Mouse (Mus musculus) kidney, embryonic 16.5 days (tissue): ENCODE results near the gene Paqr5. TPM values are rescaled to one million over a fixed set of nuclear protein-coding genes. Genes with fewer than 3 reads are reported as not detected.

Experiments used
- ATAC-seq: fragments of 200-750 bp; cut with Nextera tagmentation; 2 replicates; pipeline ENCODE4 v1.8.0; 2017; ENCODE audit warnings: moderate TSS enrichment; ENCODE audit not compliant: low FRiP score, low TSS enrichment
- H3K27ac ChIP-seq: fragments of 300-500 bp; sonication (generic); 2 replicates; pipeline ENCODE4 v1.5.1; 2014; ENCODE audit warnings: low read length
- H3K27me3 ChIP-seq: fragments of 300-500 bp; sonication (generic); 2 replicates; pipeline ENCODE4 v1.6.1; 2014; ENCODE audit warnings: low read length, control low read depth, mixed read lengths; ENCODE audit not compliant: insufficient read depth
- H3K36me3 ChIP-seq: fragments of 300-500 bp; sonication (generic); 2 replicates; pipeline ENCODE4 v1.6.1; 2014; ENCODE audit warnings: low read length, control low read depth, mixed read lengths; ENCODE audit not compliant: insufficient read depth
- H3K4me1 ChIP-seq: fragments of 300-500 bp; sonication (generic); 2 replicates; pipeline ENCODE4 v1.6.1; 2014; ENCODE audit warnings: low read length, control low read depth, mixed read lengths; ENCODE audit not compliant: insufficient read depth
- H3K4me2 ChIP-seq: fragments of 300-500 bp; sonication (generic); replicated peaks from 2 replicates; pipeline ENCODE4 v1.6.1; 2014; ENCODE audit warnings: low read depth, low read length
- H3K4me3 ChIP-seq: fragments of 300-500 bp; sonication (generic); 2 replicates; pipeline ENCODE4 v1.5.1; 2014; ENCODE audit warnings: mild to moderate bottlenecking, low read length
- H3K9ac ChIP-seq: fragments of 300-500 bp; sonication (generic); replicated peaks from 2 replicates; pipeline ENCODE4 v1.6.1; 2014; ENCODE audit warnings: low read length
- H3K9me3 ChIP-seq: fragments of 300-500 bp; sonication (generic); 2 replicates; pipeline ENCODE4 v1.6.1; 2016; ENCODE audit warnings: low read length, control low read depth
- WGBS: fragments of 180-500 bp; shearing (Covaris S2); extraction: QIAGEN DNeasy Blood & Tissue Kit; methylation state at CpG from one replicate; pipeline ENCODE4 v1.1.7; 2014; 5-methylcytosine and 5-hydroxymethylcytosine counted together
- polyA plus RNA-seq: library from polyadenylated mRNA; unstranded; fragments of >200 nt; fragmentation: Nextera tagmentation; extraction: Ambion mirVana; gene quantifications from 2 replicates; pipeline ENCODE4 v1.2.1, GENCODE M21; 2015

Paqr5 gene
- polyA plus RNA-seq, 1 experiment from 2014 or later: 53.4 TPM

GRCm38 (mm10) chr9:61945973-61946611, 80.6 kb downstream of the Paqr5 start:
- H3K4me2 ChIP-seq: peak overlapping the region; percentile 76
- peaks cover 13% of the 10 kb centered on the region; the same call in 1 of the 2 replicates for H3K4me1 ChIP-seq
- peak; percentile 83 for ATAC-seq
- no peaks in the 10 kb centered on the region for H3K9me3 ChIP-seq
- no peaks in the 10 kb centered on the region for H3K27me3 ChIP-seq
- WGBS: under 1% methylated on average over 38 of the region's 38 CpGs
- peak overlapping the region; percentile 85 for H3K27ac ChIP-seq
- peak overlapping the region; percentile 81 for H3K9ac ChIP-seq
- H3K36me3 ChIP-seq: peaks cover 14% of the 10 kb centered on the region; the same call in 1 of the 2 replicates
- H3K4me3 ChIP-seq: peak overlapping the region; percentile 77

- H3K27me3 ChIP-seq: no peaks in the 10 kb centered on the region
- no peak for ATAC-seq
- H3K4me2 ChIP-seq: no peak overlapping the region
- H3K4me1 ChIP-seq: 0 out of 2 replicates have a peak, but pooled peaks cover 3% of the 10 kb centered on the region
- WGBS: 92% methylated on average over 3 of the region's 3 CpGs
- H3K9ac ChIP-seq: no peak overlapping the region
- H3K27ac ChIP-seq: no peak overlapping the region
- peaks cover 51% of the 10 kb centered on the region for H3K36me3 ChIP-seq
- H3K4me3 ChIP-seq: no peak overlapping the region
- H3K9me3 ChIP-seq: no peaks in the 10 kb centered on the region
Observed at GRCm38 (mm10) chr9:61941054-61941453, 85.6 kb downstream of the Paqr5 start.

GRCm38 (mm10) chr9:61933333-61933732, 93.3 kb downstream of the Paqr5 start:
- Histone ChIP-seq H3K27ac (no peak overlapping the region), H3K4me2 (no peak overlapping the region), H3K4me3 (no peak overlapping the region), H3K36me3 (peaks cover 66% of the 10 kb centered on the region), H3K4me1 (no peaks in the 10 kb centered on the region), H3K27me3 (no peaks in the 10 kb centered on the region), H3K9me3 (no peaks in the 10 kb centered on the region), H3K9ac (no peak overlapping the region)
- WGBS: 68% methylated on average over 2 of the region's 2 CpGs
- no peak for ATAC-seq

GRCm38 (mm10) chr9:61932009-61932408, 94.6 kb downstream of the Paqr5 start:
- ATAC-seq: no peak
- Histone ChIP-seq H3K27ac (no peak overlapping the region), H3K4me3 (no peak overlapping the region), H3K9ac (no peak overlapping the region), H3K9me3 (no peaks in the 10 kb centered on the region), H3K4me1 (no peaks in the 10 kb centered on the region), H3K36me3 (peaks cover 65% of the 10 kb centered on the region), H3K27me3 (no peaks in the 10 kb centered on the region), H3K4me2 (no peak overlapping the region)
- WGBS: 96% methylated on average over 3 of the region's 3 CpGs

GRCm38 (mm10) chr9:61925086-61925660, 101.5 kb downstream of the Paqr5 start:
- Histone ChIP-seq H3K4me3 (no peak overlapping the region), H3K27me3 (no peaks in the 10 kb centered on the region), H3K4me2 (no peak overlapping the region), H3K27ac (no peak overlapping the region), H3K4me1 (no peaks in the 10 kb centered on the region), H3K9ac (no peak overlapping the region), H3K36me3 (peaks cover 62% of the 10 kb centered on the region), H3K9me3 (no peaks in the 10 kb centered on the region)
- no peak for ATAC-seq
- WGBS: 89% methylated on average over 10 of the region's 10 CpGs

- Histone ChIP-seq H3K27me3 (no peaks in the 10 kb centered on the region), H3K4me2 (no peak overlapping the region), H3K4me1 (peaks cover 2% of the 10 kb centered on the region; the same call in 1 of the 2 replicates), H3K36me3 (peaks cover 65% of the 10 kb centered on the region), H3K4me3 (no peak overlapping the region), H3K27ac (no peak overlapping the region), H3K9me3 (no peaks in the 10 kb centered on the region), H3K9ac (no peak overlapping the region)
- no peak for ATAC-seq
- 96% methylated on average over 6 of the region's 6 CpGs for WGBS
Observed at GRCm38 (mm10) chr9:61920331-61920730, 106.3 kb downstream of the Paqr5 start.

- H3K9ac ChIP-seq: no peak overlapping the region
- peaks cover 6% of the 10 kb centered on the region; the same call in 1 of the 2 replicates for H3K4me1 ChIP-seq
- no peak overlapping the region for H3K27ac ChIP-seq
- no peak overlapping the region for H3K4me3 ChIP-seq
- no peak for ATAC-seq
- no peak overlapping the region for H3K4me2 ChIP-seq
- no peaks in the 10 kb centered on the region for H3K9me3 ChIP-seq
- H3K27me3 ChIP-seq: no peaks in the 10 kb centered on the region
- WGBS: 96% methylated on average over 5 of the region's 5 CpGs
- H3K36me3 ChIP-seq: peaks cover 57% of the 10 kb centered on the region
Observed at GRCm38 (mm10) chr9:61919464-61919863, 107.2 kb downstream of the Paqr5 start.

GRCm38 (mm10) chr9:61917436-61917835, 109.2 kb downstream of the Paqr5 start:
- Histone ChIP-seq H3K4me3 (no peak overlapping the region), H3K4me2 (no peak overlapping the region), H3K27me3 (no peaks in the 10 kb centered on the region), H3K27ac (no peak overlapping the region), H3K4me1 (peaks cover 19% of the 10 kb centered on the region), H3K36me3 (peaks cover 52% of the 10 kb centered on the region), H3K9ac (no peak overlapping the region), H3K9me3 (no peaks in the 10 kb centered on the region)
- 89% methylated on average over 6 of the region's 6 CpGs for WGBS
- ATAC-seq: no peak

GRCm38 (mm10) chr9:61916986-61917385, 109.7 kb downstream of the Paqr5 start:
- Histone ChIP-seq H3K27ac (no peak overlapping the region), H3K36me3 (peaks cover 53% of the 10 kb centered on the region), H3K4me1 (peaks cover 22% of the 10 kb centered on the region), H3K4me3 (no peak overlapping the region), H3K4me2 (no peak overlapping the region), H3K9ac (no peak overlapping the region), H3K27me3 (no peaks in the 10 kb centered on the region), H3K9me3 (no peaks in the 10 kb centered on the region)
- 92% methylated on average over 3 of the region's 3 CpGs for WGBS
- ATAC-seq: no peak

- peaks cover 55% of the 10 kb centered on the region for H3K36me3 ChIP-seq
- peak overlapping the region; percentile 97 for H3K27ac ChIP-seq
- H3K9ac ChIP-seq: peak overlapping the region; percentile 67
- peaks cover 22% of the 10 kb centered on the region for H3K4me1 ChIP-seq
- H3K27me3 ChIP-seq: no peaks in the 10 kb centered on the region
- no peak for ATAC-seq
- WGBS: 52% methylated on average over 4 of the region's 4 CpGs
- H3K9me3 ChIP-seq: no peaks in the 10 kb centered on the region
- peak overlapping the region; percentile 75 for H3K4me2 ChIP-seq
- peak overlapping the region; percentile 93 for H3K4me3 ChIP-seq
Observed at GRCm38 (mm10) chr9:61915393-61916005, 111.2 kb downstream of the Paqr5 start.
